Mouse (Mus musculus): ENCODE data around the gene Capn7. TPM values are rescaled to one million over a fixed set of nuclear protein-coding genes. Genes with fewer than 3 reads are reported as not detected.

Capn7 gene
- total and polyA plus RNA-seq, 2 experiments from 2014 or later, result 55.9 to 73.7 TPM

- DNase-seq (ENCODE audit: low spot score) (no peak), ATAC-seq (ENCODE audit: low FRiP score) (no peak)
- Histone ChIP-seq H3K27me3 (ENCODE audit: insufficient read depth, low read length) (no peaks in the 10 kb centered on the region), H3K9me3 (ENCODE audit: low read length) (no peaks in the 10 kb centered on the region), H3K4me2 (ENCODE audit: low read depth, low read length, poor library complexity, severe bottlenecking) (no peak overlapping the region), H3K36me3 (ENCODE audit: insufficient read depth, low read length) (no peaks in the 10 kb centered on the region), H3K27ac (ENCODE audit: low read depth, low read length) (no peak overlapping the region), H3K4me3 (ENCODE audit: low read depth, low read length) (no peak overlapping the region), H3K4me1 (ENCODE audit: insufficient read depth, low read length) (no peaks in the 10 kb centered on the region), H3K9ac (replicated peaks; ENCODE audit: low read length, poor library complexity, severe bottlenecking) (no peak overlapping the region)
- TF ChIP-seq CTCF (IDR thresholded peaks at IDR 0.05), result peak; percentile 45
- WGBS, result 94% methylated on average over 9 of the region's 9 CpGs
Observed at GRCm38 (mm10) chr14:31394822-31395532, 58.5 kb downstream of the Capn7 start.

GRCm38 (mm10) chr14:31395629-31396199 is 59.3 kb downstream of the Capn7 start:
- no peak for TF ChIP-seq CTCF (IDR thresholded peaks at IDR 0.05)
- H3K27me3 ChIP-seq (ENCODE audit: insufficient read depth, low read length), result no peaks in the 10 kb centered on the region
- no peak overlapping the region for H3K9ac ChIP-seq (replicated peaks; ENCODE audit: low read length, poor library complexity, severe bottlenecking)
- DNase-seq (ENCODE audit: low spot score) (no peak), ATAC-seq (ENCODE audit: low FRiP score) (no peak)
- no peak overlapping the region for H3K4me3 ChIP-seq (ENCODE audit: low read depth, low read length)
- H3K4me1 ChIP-seq (ENCODE audit: insufficient read depth, low read length), result no peaks in the 10 kb centered on the region
- no peak overlapping the region for H3K4me2 ChIP-seq (ENCODE audit: low read depth, low read length, poor library complexity, severe bottlenecking)
- H3K9me3 ChIP-seq (ENCODE audit: low read length), result no peaks in the 10 kb centered on the region
- no peak overlapping the region for H3K27ac ChIP-seq (ENCODE audit: low read depth, low read length)
- WGBS, result 94% methylated on average over 7 of the region's 7 CpGs
- H3K36me3 ChIP-seq (ENCODE audit: insufficient read depth, low read length), result peaks cover 5% of the 10 kb centered on the region; the same call in 1 of the 2 replicates

- H3K9ac ChIP-seq (replicated peaks; ENCODE audit: low read length, poor library complexity, severe bottlenecking), result no peak overlapping the region
- no peak overlapping the region for H3K27ac ChIP-seq (ENCODE audit: low read depth, low read length)
- H3K4me1 ChIP-seq (ENCODE audit: insufficient read depth, low read length), result no peaks in the 10 kb centered on the region
- no peaks in the 10 kb centered on the region for H3K9me3 ChIP-seq (ENCODE audit: low read length)
- WGBS, result 89% methylated on average over 2 of the region's 2 CpGs
- DNase-seq (ENCODE audit: low spot score) (no peak), ATAC-seq (ENCODE audit: low FRiP score) (no peak)
- no peak for TF ChIP-seq CTCF (IDR thresholded peaks at IDR 0.05)
- H3K36me3 ChIP-seq (ENCODE audit: insufficient read depth, low read length), result peaks cover 5% of the 10 kb centered on the region; the same call in 1 of the 2 replicates
- no peak overlapping the region for H3K4me3 ChIP-seq (ENCODE audit: low read depth, low read length)
- H3K4me2 ChIP-seq (ENCODE audit: low read depth, low read length, poor library complexity, severe bottlenecking), result no peak overlapping the region
- no peaks in the 10 kb centered on the region for H3K27me3 ChIP-seq (ENCODE audit: insufficient read depth, low read length)
Observed at GRCm38 (mm10) chr14:31396428-31396827, 60.0 kb downstream of the Capn7 start.

GRCm38 (mm10) chr14:31397353-31397752 is 60.9 kb downstream of the Capn7 start:
- Histone ChIP-seq H3K4me3 (ENCODE audit: low read depth, low read length) (no peak overlapping the region), H3K4me1 (ENCODE audit: insufficient read depth, low read length) (no peaks in the 10 kb centered on the region), H3K27me3 (ENCODE audit: insufficient read depth, low read length) (no peaks in the 10 kb centered on the region), H3K9ac (replicated peaks; ENCODE audit: low read length, poor library complexity, severe bottlenecking) (no peak overlapping the region), H3K9me3 (ENCODE audit: low read length) (no peaks in the 10 kb centered on the region), H3K36me3 (ENCODE audit: insufficient read depth, low read length) (peaks cover 5% of the 10 kb centered on the region; the same call in 1 of the 2 replicates), H3K27ac (ENCODE audit: low read depth, low read length) (no peak overlapping the region), H3K4me2 (ENCODE audit: low read depth, low read length, poor library complexity, severe bottlenecking) (no peak overlapping the region)
- 84% methylated on average over 12 of the region's 12 CpGs for WGBS
- ATAC-seq (ENCODE audit: low FRiP score), result no peak
- TF ChIP-seq CTCF (IDR thresholded peaks at IDR 0.05), result no peak
- DNase-seq (ENCODE audit: low spot score), result no peak

- Histone ChIP-seq H3K27ac (ENCODE audit: low read depth, low read length) (no peak overlapping the region), H3K9me3 (ENCODE audit: low read length) (no peaks in the 10 kb centered on the region), H3K27me3 (ENCODE audit: insufficient read depth, low read length) (no peaks in the 10 kb centered on the region), H3K4me1 (ENCODE audit: insufficient read depth, low read length) (no peaks in the 10 kb centered on the region), H3K9ac (replicated peaks; ENCODE audit: low read length, poor library complexity, severe bottlenecking) (no peak overlapping the region), H3K36me3 (ENCODE audit: insufficient read depth, low read length) (peaks cover 5% of the 10 kb centered on the region; the same call in 1 of the 2 replicates), H3K4me3 (ENCODE audit: low read depth, low read length) (no peak overlapping the region), H3K4me2 (ENCODE audit: low read depth, low read length, poor library complexity, severe bottlenecking) (no peak overlapping the region)
- 85% methylated on average over 9 of the region's 9 CpGs for WGBS
- DNase-seq (ENCODE audit: low spot score) (no peak), ATAC-seq (ENCODE audit: low FRiP score) (no peak)
- TF ChIP-seq CTCF (IDR thresholded peaks at IDR 0.05), result no peak
Observed at GRCm38 (mm10) chr14:31397791-31398595, 61.6 kb downstream of the Capn7 start.
